ENCODE assay signal across 8 mouse cellular contexts in genomic region chr1:175692246-175692996, GRCm38 (mm10). TPM values are rescaled to one million over a fixed set of nuclear protein-coding genes. Genes with fewer than 3 reads are reported as not detected.
DNase-seq lines count a peak whose midpoint lies in the region; ATAC-seq and TF ChIP-seq lines count a peak whose summit lies in the region.

Gene Opn3 (minus strand): TSS chr1:175692776.
Gene Chml (minus strand): TSS chr1:175692901.

- peak within 1 kb of the TSS; percentile 92 for H3K4me2 ChIP-seq in embryonic facial prominence, embryonic 15.5 days (replicated peaks)
- peak within 1 kb of the TSS; percentile 82 for H3K4me2 ChIP-seq in limb, embryonic 14.5 days (replicated peaks; ENCODE audit: low read depth, low read length, severe bottlenecking)
- peak within 1 kb of the TSS; percentile 84 for H3K4me2 ChIP-seq in midbrain, postnatal 0 days (ENCODE audit: low read depth, low read length, poor library complexity, severe bottlenecking)

- ATAC-seq in embryonic facial prominence, embryonic 15.5 days (ENCODE audit: insufficient number of reproducible peaks, low FRiP score, low TSS enrichment, low read depth): peak; percentile 98
- ATAC-seq in limb, embryonic 14.5 days (ENCODE audit: low FRiP score, low read depth): peak; percentile 96
- ATAC-seq in midbrain, postnatal 0 days (ENCODE audit: low FRiP score): peak; percentile 95

- no peaks in the 10 kb centered on the region for H3K27me3 ChIP-seq in embryonic facial prominence, embryonic 15.5 days
- H3K27me3 ChIP-seq in limb, embryonic 14.5 days (ENCODE audit: control insufficient read depth, insufficient read depth, low read length): no peaks in the 10 kb centered on the region
- H3K27me3 ChIP-seq in midbrain, postnatal 0 days (ENCODE audit: insufficient read depth, low read length): no peaks in the 10 kb centered on the region

- DNase-seq in 416B (ENCODE audit: low read depth): peak; percentile 100
- DNase-seq in heart, adult 8-10 months (ENCODE audit: low spot score): peak; percentile 98
- DNase-seq in kidney, adult 9 months: peak; percentile 100
- DNase-seq in limb, embryonic 14.5 days (ENCODE audit: low spot score): peak; percentile 98
- peak; percentile 98 for DNase-seq in midbrain, postnatal 0 days (ENCODE audit: low spot score)
- DNase-seq in spleen, postnatal 14 days (ENCODE audit: low spot score in 2 of 2): peak; percentile 98

- H3K9ac ChIP-seq in embryonic facial prominence, embryonic 15.5 days: peak within 1 kb of the TSS; percentile 84
- H3K9ac ChIP-seq in limb, embryonic 14.5 days (ENCODE audit: low read depth, low read length, severe bottlenecking): peak within 1 kb of the TSS; percentile 80
- H3K9ac ChIP-seq in midbrain, postnatal 0 days (replicated peaks; ENCODE audit: low read length, poor library complexity, severe bottlenecking): peak within 1 kb of the TSS; percentile 65

- H3K27ac ChIP-seq in bone marrow, adult 2 months (ENCODE audit: control insufficient read depth, insufficient read depth, low read depth, low read length, poor library complexity): peak within 1 kb of the TSS; percentile 82; the same call in 1 of the 2 replicates
- peak within 1 kb of the TSS; percentile 85 for H3K27ac ChIP-seq in embryonic facial prominence, embryonic 15.5 days (replicated peaks)
- H3K27ac ChIP-seq in limb, embryonic 14.5 days (replicated peaks; ENCODE audit: low read depth, low read length): peak within 1 kb of the TSS; percentile 74
- peak within 1 kb of the TSS; percentile 65 for H3K27ac ChIP-seq in midbrain, postnatal 0 days (ENCODE audit: low read depth, low read length)

- H3K9me3 ChIP-seq in embryonic facial prominence, embryonic 15.5 days (replicated peaks): no peaks in the 10 kb centered on the region
- H3K9me3 ChIP-seq in limb, embryonic 14.5 days (ENCODE audit: control insufficient read depth, low read length): no peaks in the 10 kb centered on the region
- H3K9me3 ChIP-seq in midbrain, postnatal 0 days (ENCODE audit: low read length): no peaks in the 10 kb centered on the region

- H3K4me1 ChIP-seq in bone marrow, adult 2 months (ENCODE audit: control insufficient read depth, insufficient read depth, low read length): no peaks in the 10 kb centered on the region
- H3K4me1 ChIP-seq in embryonic facial prominence, embryonic 15.5 days: peaks cover 18% of the 10 kb centered on the region
- H3K4me1 ChIP-seq in limb, embryonic 14.5 days (ENCODE audit: control insufficient read depth, insufficient read depth, low read length): peaks cover 12% of the 10 kb centered on the region
- peaks cover 9% of the 10 kb centered on the region; the same call in 1 of the 2 replicates for H3K4me1 ChIP-seq in midbrain, postnatal 0 days (ENCODE audit: insufficient read depth, low read length)

- under 1% methylated on average over 73 of the region's 73 CpGs for WGBS in bone marrow, adult 2 months
- under 1% methylated on average over 57 of the region's 73 CpGs for WGBS in embryonic facial prominence, embryonic 15.5 days
- under 1% methylated on average over 19 of the region's 73 CpGs for WGBS in limb, embryonic 14.5 days
- 0% methylated on average over 30 of the region's 73 CpGs for WGBS in midbrain, postnatal 0 days

- no peak for TF ChIP-seq CTCF in bone marrow, adult 2 months (IDR thresholded peaks at IDR 0.05; ENCODE audit: control insufficient read depth, insufficient read depth, low read length)
- TF ChIP-seq CTCF in midbrain, postnatal 0 days (IDR thresholded peaks at IDR 0.05): no peak

- H3K4me3 ChIP-seq in bone marrow, adult 2 months (replicated peaks; ENCODE audit: control insufficient read depth, low read depth, low read length): peak within 1 kb of the TSS; percentile 94
- H3K4me3 ChIP-seq in embryonic facial prominence, embryonic 15.5 days (replicated peaks): peak within 1 kb of the TSS; percentile 84
- H3K4me3 ChIP-seq in limb, embryonic 14.5 days (replicated peaks; ENCODE audit: low read length): peak within 1 kb of the TSS; percentile 75
- H3K4me3 ChIP-seq in midbrain, postnatal 0 days (ENCODE audit: low read depth, low read length): peak within 1 kb of the TSS; percentile 82

- TF ChIP-seq POLR2A in bone marrow, adult 2 months (IDR thresholded peaks at IDR 0.05; ENCODE audit: borderline replicate concordance, control insufficient read depth, low read depth, low read length): peak; percentile 86; the same call in 1 of the 2 replicates
- peak; percentile 88; the same call in 1 of the 2 replicates for TF ChIP-seq POLR2A in limb, embryonic 14.5 days (IDR thresholded peaks at IDR 0.05; ENCODE audit: borderline replicate concordance, extremely low read depth, insufficient read depth, insufficient read length)

- peaks cover 6% of the 10 kb centered on the region; the same call in 1 of the 2 replicates for H3K36me3 ChIP-seq in embryonic facial prominence, embryonic 15.5 days
- peaks cover 4% of the 10 kb centered on the region; the same call in 1 of the 2 replicates for H3K36me3 ChIP-seq in limb, embryonic 14.5 days (ENCODE audit: control insufficient read depth, insufficient read depth, low read length)
- H3K36me3 ChIP-seq in midbrain, postnatal 0 days (ENCODE audit: insufficient read depth, low read length): no peaks in the 10 kb centered on the region; the same call in 1 of the 2 replicates

RNA-seq across cellular contexts. Expression of gene Opn3, which starts in this region (rescaled TPM):
- not detected in 2 replicates for polyA plus RNA-seq in bone marrow, adult 2 months (2011; ENCODE audit: insufficient read depth, insufficient read length, low replicate concordance, missing spikeins)
- 4.6 and 5.2 TPM in 2 replicates for polyA plus RNA-seq in embryonic facial prominence, embryonic 15.5 days (2015; fragmentation: Nextera tagmentation; extraction: Ambion mirVana)
- total RNA-seq in heart, adult 8-10 months (2022): 1 to 10 TPM; 3.7 to 5.8 (median 4.0) TPM
- 2.6 and 2.9 TPM in 2 replicates for polyA plus RNA-seq in limb, embryonic 14.5 days (2012; rRNA removed)
- 6.1 and 6.5 TPM in 2 replicates for polyA plus RNA-seq in limb, embryonic 14.5 days (2014; fragmentation: Nextera tagmentation; extraction: Ambion mirVana)
- total RNA-seq in midbrain, postnatal 0 days (2014; rRNA removed): 16.2 and 19.3 TPM in 2 replicates
- 9.5 and 10.4 TPM in 2 replicates for polyA plus RNA-seq in midbrain, postnatal 0 days (2015; fragmentation: Nextera tagmentation; extraction: Ambion mirVana)

RNA-seq across cellular contexts. Expression of gene Chml, which starts in this region (rescaled TPM):
- 1.5 and 2.6 TPM in 2 replicates for polyA plus RNA-seq in bone marrow, adult 2 months (2011; ENCODE audit: insufficient read depth, insufficient read length, low replicate concordance, missing spikeins)
- 1.6 and 1.9 TPM in 2 replicates for polyA plus RNA-seq in embryonic facial prominence, embryonic 15.5 days (2015; fragmentation: Nextera tagmentation; extraction: Ambion mirVana)
- total RNA-seq in heart, adult 8-10 months (2022): 1 to 10 TPM; 6.7 to 9.7 (median 7.7) TPM
- polyA plus RNA-seq in limb, embryonic 14.5 days (2012; rRNA removed): 2.1 and 2.2 TPM in 2 replicates
- 1.5 and 1.9 TPM in 2 replicates for polyA plus RNA-seq in limb, embryonic 14.5 days (2014; fragmentation: Nextera tagmentation; extraction: Ambion mirVana)
- total RNA-seq in midbrain, postnatal 0 days (2014; rRNA removed): 12.6 and 29.8 TPM in 2 replicates
- 2.6 and 3.1 TPM in 2 replicates for polyA plus RNA-seq in midbrain, postnatal 0 days (2015; fragmentation: Nextera tagmentation; extraction: Ambion mirVana)

Comparison
In these comparisons a context has a peak if more than half of its experiments do, and no peak if none do; other contexts are left out.
1. Peak in every context shown above with its lines: DNase-seq, ATAC-seq, H3K4me3 ChIP-seq and H3K27ac ChIP-seq.